Mouse (Mus musculus) liver, postnatal 0 days (tissue): Measurements from ENCODE around the gene Fgd6. TPM values are rescaled to one million over a fixed set of nuclear protein-coding genes. Genes with fewer than 3 reads are reported as not detected.

Experiments used
- ATAC-seq: fragments of 200-750 bp; cut with Nextera tagmentation; 2 replicates; pipeline ENCODE4 v1.8.0; 2017; ENCODE audit warnings: mild to moderate bottlenecking, moderate library complexity
- DNase-seq: peaks from one replicate; pipeline ENCODE4 v3.0.0-alpha.2; 2016
- H3K27ac ChIP-seq: fragments of 300-500 bp; sonication (generic); 2 replicates; pipeline ENCODE4 v1.5.1; 2014; ENCODE audit warnings: antibody characterized with exemption, moderate library complexity, mild to moderate bottlenecking, low read depth
- H3K27me3 ChIP-seq: fragments of 300-500 bp; sonication (generic); 2 replicates; pipeline ENCODE4 v1.6.1; 2014; ENCODE audit warnings: low read length, control low read depth, mixed read lengths; ENCODE audit not compliant: insufficient read depth
- H3K36me3 ChIP-seq: fragments of 300-500 bp; sonication (generic); replicated peaks from 2 replicates; pipeline ENCODE4 v1.6.1; 2014; ENCODE audit warnings: mild to moderate bottlenecking, control low read depth, low read length, moderate library complexity, mixed read lengths; ENCODE audit not compliant: insufficient read depth
- H3K4me1 ChIP-seq: fragments of 300-500 bp; sonication (generic); 2 replicates; pipeline ENCODE4 v1.6.1; 2014; ENCODE audit warnings: antibody characterized with exemption, mild to moderate bottlenecking, control low read depth; ENCODE audit not compliant: insufficient read depth
- H3K4me2 ChIP-seq: fragments of 300-500 bp; sonication (generic); 2 replicates; pipeline ENCODE4 v1.6.1; 2014; ENCODE audit warnings: low read depth, mild to moderate bottlenecking, low read length, moderate library complexity, mixed read lengths
- H3K4me3 ChIP-seq: fragments of 300-500 bp; sonication (generic); 2 replicates; pipeline ENCODE4 v1.5.1; 2014; ENCODE audit warnings: low read depth, low read length
- H3K9ac ChIP-seq: fragments of 300-500 bp; sonication (generic); replicated peaks from 2 replicates; pipeline ENCODE4 v1.6.1; 2014; ENCODE audit warnings: mild to moderate bottlenecking, moderate library complexity
- H3K9me3 ChIP-seq: fragments of 300-500 bp; sonication (generic); 2 replicates; pipeline ENCODE4 v1.6.1; 2016; ENCODE audit warnings: mild to moderate bottlenecking, control low read depth, low read length, mixed read lengths
- CTCF ChIP-seq: sonication (generic); IDR thresholded peaks from 2 replicates; pipeline ENCODE4 v1.5.1; 2016; ENCODE audit warnings: antibody characterized with exemption, low read depth
- EP300 ChIP-seq: IDR thresholded peaks from 2 replicates; pipeline ENCODE4 v1.6.1; 2016; ENCODE audit warnings: antibody characterized with exemption, low read depth, mild to moderate bottlenecking
- WGBS: fragments of 180-500 bp; shearing (Covaris S2); extraction: QIAGEN DNeasy Blood & Tissue Kit; methylation state at CpG from one replicate; pipeline ENCODE4 v1.1.7; 2014; ENCODE audit not compliant: insufficient replicate concordance; 5-methylcytosine and 5-hydroxymethylcytosine counted together
- polyA plus RNA-seq: library from polyadenylated mRNA; unstranded; fragments of >200 nt; fragmentation: Nextera tagmentation; extraction: Ambion mirVana; gene quantifications from 2 replicates; pipeline ENCODE4 v1.2.1, GENCODE M21; 2015

The Fgd6 gene
- polyA plus RNA-seq, 1 experiment from 2014 or later, result 2.4 TPM

- no peak for TF ChIP-seq CTCF
- no peak for TF ChIP-seq EP300
- H3K4me1 ChIP-seq, result no peaks in the 10 kb centered on the region
- no peak overlapping the region for H3K27ac ChIP-seq
- ATAC-seq, result no peak
- no peak for DNase-seq
- no peaks in the 10 kb centered on the region for H3K27me3 ChIP-seq
- H3K36me3 ChIP-seq, result peaks cover 23% of the 10 kb centered on the region
- no peak overlapping the region for H3K4me2 ChIP-seq
- no peaks in the 10 kb centered on the region for H3K9me3 ChIP-seq
- WGBS, result 72% methylated on average over 6 of the region's 6 CpGs
- no peak overlapping the region for H3K4me3 ChIP-seq
- no peak overlapping the region for H3K9ac ChIP-seq
These were observed 123.2 kb downstream of the Fgd6 start for GRCm38 (mm10) chr10:94158962-94159361.

DNA sequence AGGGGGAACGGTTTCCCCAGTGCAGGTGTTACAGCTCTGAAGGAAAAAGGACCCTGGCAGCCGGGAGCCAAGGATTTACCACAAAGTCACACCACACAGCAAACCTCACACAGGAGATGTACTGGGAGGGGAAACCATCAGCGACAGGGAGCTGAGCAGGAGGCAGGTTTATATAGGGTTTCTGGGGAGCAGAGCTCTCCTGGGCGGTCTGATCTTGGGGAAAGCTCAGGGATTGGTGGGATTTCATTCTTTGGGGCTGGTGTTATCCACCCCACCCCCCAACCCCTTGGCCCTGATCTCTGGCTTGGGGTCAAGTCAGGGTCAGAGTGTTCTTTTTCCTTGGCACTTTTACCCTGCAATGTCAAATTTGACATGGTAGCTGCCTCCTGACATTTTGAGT, 123.6 kb downstream of the Fgd6 start:
- WGBS, result 79% methylated on average over 4 of the region's 4 CpGs
- TF ChIP-seq CTCF (no peak), EP300 (no peak)
- no peaks in the 10 kb centered on the region for H3K9me3 ChIP-seq
- ATAC-seq (no peak), DNase-seq (no peak)
- H3K4me1 ChIP-seq, result no peaks in the 10 kb centered on the region
- no peak overlapping the region for H3K4me3 ChIP-seq
- H3K4me2 ChIP-seq, result no peak overlapping the region
- H3K9ac ChIP-seq, result no peak overlapping the region
- H3K27me3 ChIP-seq, result no peaks in the 10 kb centered on the region
- H3K27ac ChIP-seq, result no peak overlapping the region
- H3K36me3 ChIP-seq, result peaks cover 27% of the 10 kb centered on the region

GRCm38 (mm10) chr10:94161051-94161765, 125.4 kb downstream of the Fgd6 start:
- ATAC-seq (no peak), DNase-seq (no peak)
- Histone ChIP-seq H3K27me3 (no peaks in the 10 kb centered on the region), H3K4me1 (no peaks in the 10 kb centered on the region), H3K36me3 (peaks cover 35% of the 10 kb centered on the region), H3K4me3 (no peak overlapping the region), H3K4me2 (no peak overlapping the region), H3K9ac (no peak overlapping the region), H3K9me3 (no peaks in the 10 kb centered on the region), H3K27ac (no peak overlapping the region)
- TF ChIP-seq CTCF (no peak), EP300 (no peak)
- WGBS, result 86% methylated on average over 5 of the region's 5 CpGs

DNA sequence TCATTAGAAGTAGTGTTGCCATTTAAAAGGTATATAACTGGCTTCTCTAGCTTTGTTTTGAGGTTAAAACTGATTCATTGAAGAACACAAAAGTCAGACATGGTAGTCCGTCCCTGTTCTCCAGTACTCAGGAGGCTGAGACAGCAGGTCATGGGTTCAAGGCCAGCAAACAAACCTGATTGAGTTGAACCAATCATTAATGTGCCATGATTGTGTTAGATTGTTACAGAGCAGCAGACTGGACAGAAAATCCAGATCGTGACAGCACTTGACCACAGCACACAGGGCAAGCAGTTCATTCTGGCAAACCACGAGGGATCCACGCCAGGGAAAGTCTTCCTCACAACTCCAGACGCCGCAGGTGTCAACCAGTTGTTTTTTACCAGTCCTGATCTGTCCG, 126.2 kb downstream of the Fgd6 start:
- H3K27ac ChIP-seq, result no peak overlapping the region
- H3K27me3 ChIP-seq, result no peaks in the 10 kb centered on the region
- ATAC-seq (no peak), DNase-seq (no peak)
- no peaks in the 10 kb centered on the region for H3K4me1 ChIP-seq
- H3K9me3 ChIP-seq, result no peaks in the 10 kb centered on the region
- TF ChIP-seq EP300 (no peak), CTCF (no peak)
- no peak overlapping the region for H3K4me2 ChIP-seq
- no peak overlapping the region for H3K4me3 ChIP-seq
- WGBS, result 84% methylated on average over 7 of the region's 7 CpGs
- peaks cover 37% of the 10 kb centered on the region for H3K36me3 ChIP-seq
- H3K9ac ChIP-seq, result no peak overlapping the region

GRCm38 (mm10) chr10:94164104-94164845, 128.5 kb downstream of the Fgd6 start:
- no peak for ATAC-seq
- WGBS, result 63% methylated on average over 5 of the region's 5 CpGs
- TF ChIP-seq EP300, result no peak
- TF ChIP-seq CTCF, result no peak

DNA sequence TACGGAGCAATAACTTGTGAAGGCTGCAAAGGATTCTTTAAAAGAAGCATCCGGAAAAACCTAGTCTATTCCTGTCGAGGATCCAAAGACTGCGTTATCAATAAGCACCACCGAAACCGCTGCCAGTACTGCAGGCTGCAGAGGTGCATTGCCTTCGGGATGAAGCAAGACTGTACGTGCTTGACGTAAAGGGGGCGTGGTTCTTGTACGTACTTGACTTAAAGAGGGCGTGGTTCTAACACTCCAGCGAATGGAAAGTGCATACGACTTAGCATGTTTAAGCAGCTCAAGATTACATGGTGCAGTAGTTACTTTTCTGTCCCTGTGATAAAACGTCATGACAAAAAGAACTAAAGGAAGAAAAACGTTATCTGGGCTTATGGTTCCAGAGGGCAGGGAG, 129.6 kb downstream of the Fgd6 start:
- no peak for DNase-seq
- no peak overlapping the region for H3K9ac ChIP-seq
- WGBS, result 86% methylated on average over 16 of the region's 16 CpGs
- no peak overlapping the region for H3K27ac ChIP-seq
- no peak overlapping the region for H3K4me3 ChIP-seq
- H3K9me3 ChIP-seq, result no peaks in the 10 kb centered on the region
- TF ChIP-seq CTCF (no peak), EP300 (no peak)
- ATAC-seq, result no peak
- no peaks in the 10 kb centered on the region for H3K27me3 ChIP-seq
- no peak overlapping the region for H3K4me2 ChIP-seq
- H3K4me1 ChIP-seq, result no peaks in the 10 kb centered on the region
- H3K36me3 ChIP-seq, result peaks cover 55% of the 10 kb centered on the region

More at GRCm38 (mm10) chr10:94164104-94164845, 128.5 kb downstream of the Fgd6 start:
- no peak overlapping the region for H3K27ac ChIP-seq
- no peaks in the 10 kb centered on the region for H3K27me3 ChIP-seq
- H3K4me3 ChIP-seq, result no peak overlapping the region
- peaks cover 46% of the 10 kb centered on the region for H3K36me3 ChIP-seq
- H3K9ac ChIP-seq, result no peak overlapping the region
- no peaks in the 10 kb centered on the region for H3K4me1 ChIP-seq
- H3K9me3 ChIP-seq, result no peaks in the 10 kb centered on the region
- no peak overlapping the region for H3K4me2 ChIP-seq
- no peak for DNase-seq
